Mouse (Mus musculus): ENCODE results near the gene Sik2. TPM values are rescaled to one million over a fixed set of nuclear protein-coding genes. Genes with fewer than 3 reads are reported as not detected.

Sik2 gene
- total and polyA plus RNA-seq, 2 experiments from 2014 or later = 14.4 to 24.4 TPM

GRCm38 (mm10) chr9:50847606-50848368 lies 161.1 kb downstream of the Sik2 start:
- no peak for TF ChIP-seq CTCF (IDR thresholded peaks at IDR 0.05)
- ATAC-seq (ENCODE audit: low FRiP score) = no peak
- H3K9ac ChIP-seq (replicated peaks; ENCODE audit: low read length, poor library complexity, severe bottlenecking) = no peak overlapping the region
- no peak overlapping the region for H3K4me2 ChIP-seq (ENCODE audit: low read depth, low read length, poor library complexity, severe bottlenecking)
- no peak for DNase-seq (ENCODE audit: low spot score)
- H3K27ac ChIP-seq (ENCODE audit: low read depth, low read length) = no peak overlapping the region
- H3K9me3 ChIP-seq (ENCODE audit: low read length) = no peaks in the 10 kb centered on the region
- H3K4me1 ChIP-seq (ENCODE audit: insufficient read depth, low read length) = no peaks in the 10 kb centered on the region
- no peaks in the 10 kb centered on the region for H3K27me3 ChIP-seq (ENCODE audit: insufficient read depth, low read length)
- 73% methylated on average over 12 of the region's 12 CpGs for WGBS
- peaks cover 18% of the 10 kb centered on the region; the same call in 1 of the 2 replicates for H3K36me3 ChIP-seq (ENCODE audit: insufficient read depth, low read length)
- no peak overlapping the region for H3K4me3 ChIP-seq (ENCODE audit: low read depth, low read length)

- no peaks in the 10 kb centered on the region for H3K4me1 ChIP-seq (ENCODE audit: insufficient read depth, low read length)
- WGBS = 89% methylated on average over 6 of the region's 6 CpGs
These were observed 161.7 kb downstream of the Sik2 start for GRCm38 (mm10) chr9:50847133-50847532.

GRCm38 (mm10) chr9:50845547-50845946 lies 163.3 kb downstream of the Sik2 start:
- Histone ChIP-seq H3K9ac (replicated peaks; ENCODE audit: low read length, poor library complexity, severe bottlenecking) (no peak overlapping the region), H3K4me3 (ENCODE audit: low read depth, low read length) (no peak overlapping the region), H3K27me3 (ENCODE audit: insufficient read depth, low read length) (no peaks in the 10 kb centered on the region), H3K4me1 (ENCODE audit: insufficient read depth, low read length) (no peaks in the 10 kb centered on the region), H3K4me2 (ENCODE audit: low read depth, low read length, poor library complexity, severe bottlenecking) (no peak overlapping the region), H3K9me3 (ENCODE audit: low read length) (no peaks in the 10 kb centered on the region), H3K36me3 (ENCODE audit: insufficient read depth, low read length) (peaks cover 19% of the 10 kb centered on the region; the same call in 1 of the 2 replicates), H3K27ac (ENCODE audit: low read depth, low read length) (no peak overlapping the region)
- no peak for TF ChIP-seq CTCF (IDR thresholded peaks at IDR 0.05)
- no peak for DNase-seq (ENCODE audit: low spot score)
- no peak for ATAC-seq (ENCODE audit: low FRiP score)
- 62% methylated on average over 9 of the region's 9 CpGs for WGBS

More at GRCm38 (mm10) chr9:50847133-50847532, 161.7 kb downstream of the Sik2 start:
- no peaks in the 10 kb centered on the region for H3K9me3 ChIP-seq (ENCODE audit: low read length)
- H3K4me3 ChIP-seq (ENCODE audit: low read depth, low read length) = no peak overlapping the region
- no peaks in the 10 kb centered on the region for H3K27me3 ChIP-seq (ENCODE audit: insufficient read depth, low read length)
- no peak for TF ChIP-seq CTCF (IDR thresholded peaks at IDR 0.05)
- no peak overlapping the region for H3K27ac ChIP-seq (ENCODE audit: low read depth, low read length)
- H3K9ac ChIP-seq (replicated peaks; ENCODE audit: low read length, poor library complexity, severe bottlenecking) = no peak overlapping the region
- DNase-seq (ENCODE audit: low spot score) = no peak
- peaks cover 19% of the 10 kb centered on the region; the same call in 1 of the 2 replicates for H3K36me3 ChIP-seq (ENCODE audit: insufficient read depth, low read length)
- no peak overlapping the region for H3K4me2 ChIP-seq (ENCODE audit: low read depth, low read length, poor library complexity, severe bottlenecking)
- ATAC-seq (ENCODE audit: low FRiP score) = no peak

- H3K9ac ChIP-seq (replicated peaks; ENCODE audit: low read length, poor library complexity, severe bottlenecking) = no peak within 1 kb of the TSS
- no peak within 1 kb of the TSS for H3K27ac ChIP-seq (ENCODE audit: low read depth, low read length)
- 97% methylated on average over 3 of the region's 3 CpGs for WGBS
- no peak for ATAC-seq (ENCODE audit: low FRiP score)
- TF ChIP-seq CTCF (IDR thresholded peaks at IDR 0.05) = no peak
- no peaks in the 10 kb centered on the region for H3K4me1 ChIP-seq (ENCODE audit: insufficient read depth, low read length)
- no peaks in the 10 kb centered on the region for H3K27me3 ChIP-seq (ENCODE audit: insufficient read depth, low read length)
- DNase-seq (ENCODE audit: low spot score) = no peak
- H3K4me2 ChIP-seq (ENCODE audit: low read depth, low read length, poor library complexity, severe bottlenecking) = no peak within 1 kb of the TSS
- peaks cover 19% of the 10 kb centered on the region; the same call in 1 of the 2 replicates for H3K36me3 ChIP-seq (ENCODE audit: insufficient read depth, low read length)
- no peak within 1 kb of the TSS for H3K4me3 ChIP-seq (ENCODE audit: low read depth, low read length)
- H3K9me3 ChIP-seq (ENCODE audit: low read length) = no peaks in the 10 kb centered on the region
These were observed 163.8 kb downstream of the Sik2 start, which contains the start of gene Ppp2r1b for GRCm38 (mm10) chr9:50845081-50845480. Gene Ppp2r1b (plus strand): TSS chr9:50845301.

Other genes with a start within 250 kb of the Sik2 start
- 9.7 and 14.1 TPM in 2 replicates for gene Fdxacb1, start 240.8 kb downstream of the Sik2 start, total RNA-seq (2014; rRNA removed)
- 9.2 and 13.1 TPM in 2 replicates for gene Fdxacb1, start 240.8 kb downstream of the Sik2 start, polyA plus RNA-seq (2015; fragmentation: Nextera tagmentation; extraction: Ambion mirVana)
- 97.6 and 106 TPM in 2 replicates for gene Alg9, start 234.1 kb downstream of the Sik2 start, total RNA-seq (2014; rRNA removed)
- gene Alg9, start 234.1 kb downstream of the Sik2 start, polyA plus RNA-seq (2015; fragmentation: Nextera tagmentation; extraction: Ambion mirVana) = 51.4 and 57.3 TPM in 2 replicates
- gene 1110032A03Rik, start 233.6 kb downstream of the Sik2 start, total RNA-seq (2014; rRNA removed) = 29.0 and 33.0 TPM in 2 replicates
- 59.6 and 60.7 TPM in 2 replicates for gene 1110032A03Rik, start 233.6 kb downstream of the Sik2 start, polyA plus RNA-seq (2015; fragmentation: Nextera tagmentation; extraction: Ambion mirVana)
- gene Ppp2r1b, start 163.8 kb downstream of the Sik2 start, total RNA-seq (2014; rRNA removed) = 14.8 and 17.0 TPM in 2 replicates
- 27.9 and 30.2 TPM in 2 replicates for gene Ppp2r1b, start 163.8 kb downstream of the Sik2 start, polyA plus RNA-seq (2015; fragmentation: Nextera tagmentation; extraction: Ambion mirVana)
- gene Btg4, start 51.8 kb upstream of the Sik2 start, total RNA-seq (2014; rRNA removed) = not detected in 2 replicates
- not detected in 2 replicates for gene Btg4, start 51.8 kb upstream of the Sik2 start, polyA plus RNA-seq (2015; fragmentation: Nextera tagmentation; extraction: Ambion mirVana)
- gene Layn, start 68.0 kb upstream of the Sik2 start, total RNA-seq (2014; rRNA removed) = 0.85 and 2.2 TPM in 2 replicates
- 1.3 and 1.8 TPM in 2 replicates for gene Layn, start 68.0 kb upstream of the Sik2 start, polyA plus RNA-seq (2015; fragmentation: Nextera tagmentation; extraction: Ambion mirVana)
- gene 4833427G06Rik, start 93.0 kb upstream of the Sik2 start, total RNA-seq (2014; rRNA removed) = not detected in 2 replicates
- 0.47 and 0.80 TPM in 2 replicates for gene 4833427G06Rik, start 93.0 kb upstream of the Sik2 start, polyA plus RNA-seq (2015; fragmentation: Nextera tagmentation; extraction: Ambion mirVana)
- not detected in 2 replicates for gene Gm32742, start 156.4 kb upstream of the Sik2 start, total RNA-seq (2014; rRNA removed)
- gene Gm32742, start 156.4 kb upstream of the Sik2 start, polyA plus RNA-seq (2015; fragmentation: Nextera tagmentation; extraction: Ambion mirVana) = not detected in 2 replicates
- 0.16 and 0.42 TPM in 2 replicates for gene Pou2af1, start 204.6 kb upstream of the Sik2 start, total RNA-seq (2014; rRNA removed)
- gene Pou2af1, start 204.6 kb upstream of the Sik2 start, polyA plus RNA-seq (2015; fragmentation: Nextera tagmentation; extraction: Ambion mirVana) = 0.12 TPM in 1 of 2 replicates, not detected in the other